Mouse (Mus musculus): ENCODE results near the gene Tmem169. TPM values are rescaled to one million over a fixed set of nuclear protein-coding genes. Genes with fewer than 3 reads are reported as not detected.
A peak's percentile ranks its signal among the peaks of the same experiment; 100 is the strongest.

Gene Tmem169
- polyA plus RNA-seq, 1 experiment from 2014 or later, result 3.5 TPM

DNA sequence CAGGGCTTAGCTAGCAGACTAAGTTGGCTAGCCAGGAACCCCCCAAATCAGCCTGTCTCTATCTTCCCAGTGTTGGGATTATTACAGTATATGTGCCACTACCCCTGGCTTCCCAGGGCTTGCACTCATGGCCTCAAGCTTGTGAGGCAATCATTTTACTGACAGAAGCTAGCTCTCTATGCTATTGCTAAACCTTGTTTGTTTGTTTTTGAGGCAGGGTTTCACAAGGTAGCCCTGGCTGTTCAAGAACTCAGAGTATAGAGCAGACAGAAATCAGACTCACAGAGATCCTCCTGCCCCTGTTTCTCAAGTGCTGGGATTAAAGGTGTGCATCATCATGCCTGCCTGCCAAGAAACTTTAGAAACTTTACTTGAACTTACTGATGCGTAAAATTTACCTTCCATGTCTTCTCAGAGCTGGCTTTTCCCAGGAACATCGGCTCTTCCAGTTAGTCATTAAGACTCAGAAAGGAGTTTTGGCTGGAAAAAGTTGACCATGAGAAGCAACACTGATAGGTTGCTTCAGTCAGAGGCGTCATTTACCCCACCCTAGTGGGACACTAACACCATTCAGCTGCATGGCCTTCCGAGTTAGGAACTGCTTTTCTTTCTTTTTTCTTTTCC lies 4.5 kb downstream of the Tmem169 start:
- H3K4me1 ChIP-seq, result peaks cover 4% of the 10 kb centered on the region; the same call in 1 of the 2 replicates
- WGBS, result 86% methylated on average over 4 of the region's 4 CpGs

DNA sequence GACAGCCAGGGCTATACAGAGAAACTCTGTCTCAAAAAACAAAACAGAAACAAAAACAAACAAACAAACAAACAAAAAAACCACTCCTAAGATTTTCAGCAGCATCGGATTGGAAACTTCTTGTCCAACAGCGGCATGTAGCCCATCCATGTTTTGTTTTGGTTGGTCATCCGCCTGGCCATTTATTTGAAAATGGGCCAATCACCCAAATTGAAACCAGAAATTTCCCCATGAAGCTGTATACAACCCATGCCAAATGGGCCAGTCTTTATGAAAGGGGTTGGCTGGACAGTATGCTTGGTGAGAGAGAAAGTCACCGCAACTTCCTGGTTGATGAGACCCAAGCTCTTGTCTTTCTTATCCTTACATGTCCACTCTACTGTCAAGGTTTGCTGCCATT lies 6.7 kb downstream of the Tmem169 start:
- no peak overlapping the region for H3K9ac ChIP-seq
- no peaks in the 10 kb centered on the region for H3K4me1 ChIP-seq
- no peaks in the 10 kb centered on the region for H3K36me3 ChIP-seq
- H3K27me3 ChIP-seq, result no peaks in the 10 kb centered on the region
- WGBS, result 91% methylated on average over 4 of the region's 4 CpGs
- H3K27ac ChIP-seq, result no peak overlapping the region
- H3K4me3 ChIP-seq, result no peak overlapping the region
- H3K9me3 ChIP-seq, result no peaks in the 10 kb centered on the region
- no peak overlapping the region for H3K4me2 ChIP-seq
- no peak for ATAC-seq (ENCODE audit: insufficient number of reproducible peaks, low FRiP score, low TSS enrichment, low read depth)

More for the DNA sequence above, 4.5 kb downstream of the Tmem169 start:
- no peaks in the 10 kb centered on the region for H3K27me3 ChIP-seq
- H3K9me3 ChIP-seq, result no peaks in the 10 kb centered on the region
- H3K9ac ChIP-seq, result no peak overlapping the region
- no peak for ATAC-seq (ENCODE audit: insufficient number of reproducible peaks, low FRiP score, low TSS enrichment, low read depth)
- H3K4me2 ChIP-seq, result no peak overlapping the region
- H3K4me3 ChIP-seq, result no peak overlapping the region
- no peak overlapping the region for H3K27ac ChIP-seq
- no peaks in the 10 kb centered on the region for H3K36me3 ChIP-seq

DNA sequence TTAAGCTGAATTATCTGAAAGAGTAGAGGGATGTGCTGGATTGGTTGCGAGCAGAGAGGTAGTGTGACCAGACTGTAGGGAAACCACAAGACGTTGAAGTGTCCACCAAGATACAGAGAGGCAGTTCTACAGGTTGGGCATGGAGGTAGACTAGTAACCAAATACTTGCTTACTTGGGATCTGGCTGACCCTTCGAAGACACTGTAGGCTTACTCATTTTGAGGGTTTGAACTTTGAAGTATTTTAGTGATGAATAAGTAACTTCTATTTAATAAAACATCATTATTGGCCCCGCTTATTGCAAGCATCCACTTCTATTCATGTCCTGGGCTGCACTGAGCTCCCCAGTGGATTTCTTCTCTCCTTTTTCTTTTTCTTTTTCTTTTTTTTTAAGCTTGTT lies 7.3 kb downstream of the Tmem169 start:
- Histone ChIP-seq H3K36me3 (no peaks in the 10 kb centered on the region), H3K27me3 (no peaks in the 10 kb centered on the region), H3K4me1 (no peaks in the 10 kb centered on the region), H3K27ac (no peak overlapping the region), H3K9ac (no peak overlapping the region), H3K9me3 (no peaks in the 10 kb centered on the region), H3K4me2 (no peak overlapping the region), H3K4me3 (no peak overlapping the region)
- ATAC-seq (ENCODE audit: insufficient number of reproducible peaks, low FRiP score, low TSS enrichment, low read depth), result no peak
- WGBS, result 91% methylated on average over 4 of the region's 4 CpGs

DNA sequence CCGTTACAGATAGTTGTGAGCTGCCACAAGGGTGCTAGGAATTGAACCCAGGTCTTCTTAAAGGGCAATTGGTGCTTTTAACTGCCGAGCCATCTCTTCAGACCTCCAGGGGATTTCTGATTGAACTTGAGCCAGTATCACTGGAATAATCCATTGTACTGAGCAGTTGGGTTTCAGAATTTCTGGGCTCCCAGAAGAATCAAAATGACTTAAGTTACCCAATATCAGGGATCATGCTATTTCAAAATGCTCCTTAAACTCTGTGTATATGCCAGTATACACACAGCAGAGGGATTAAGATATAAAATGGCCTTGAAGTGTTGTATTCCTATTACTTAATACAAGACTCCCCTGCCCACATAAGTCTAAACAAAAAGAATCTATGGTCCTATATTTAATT lies 7.8 kb downstream of the Tmem169 start:
- H3K4me2 ChIP-seq, result no peak overlapping the region
- H3K4me3 ChIP-seq, result no peak overlapping the region
- no peak overlapping the region for H3K27ac ChIP-seq
- ATAC-seq (ENCODE audit: insufficient number of reproducible peaks, low FRiP score, low TSS enrichment, low read depth), result no peak
- no peaks in the 10 kb centered on the region for H3K4me1 ChIP-seq
- 84% methylated on average over 2 of the region's 2 CpGs for WGBS
- H3K36me3 ChIP-seq, result no peaks in the 10 kb centered on the region
- H3K9me3 ChIP-seq, result no peaks in the 10 kb centered on the region
- no peaks in the 10 kb centered on the region for H3K27me3 ChIP-seq
- no peak overlapping the region for H3K9ac ChIP-seq

DNA sequence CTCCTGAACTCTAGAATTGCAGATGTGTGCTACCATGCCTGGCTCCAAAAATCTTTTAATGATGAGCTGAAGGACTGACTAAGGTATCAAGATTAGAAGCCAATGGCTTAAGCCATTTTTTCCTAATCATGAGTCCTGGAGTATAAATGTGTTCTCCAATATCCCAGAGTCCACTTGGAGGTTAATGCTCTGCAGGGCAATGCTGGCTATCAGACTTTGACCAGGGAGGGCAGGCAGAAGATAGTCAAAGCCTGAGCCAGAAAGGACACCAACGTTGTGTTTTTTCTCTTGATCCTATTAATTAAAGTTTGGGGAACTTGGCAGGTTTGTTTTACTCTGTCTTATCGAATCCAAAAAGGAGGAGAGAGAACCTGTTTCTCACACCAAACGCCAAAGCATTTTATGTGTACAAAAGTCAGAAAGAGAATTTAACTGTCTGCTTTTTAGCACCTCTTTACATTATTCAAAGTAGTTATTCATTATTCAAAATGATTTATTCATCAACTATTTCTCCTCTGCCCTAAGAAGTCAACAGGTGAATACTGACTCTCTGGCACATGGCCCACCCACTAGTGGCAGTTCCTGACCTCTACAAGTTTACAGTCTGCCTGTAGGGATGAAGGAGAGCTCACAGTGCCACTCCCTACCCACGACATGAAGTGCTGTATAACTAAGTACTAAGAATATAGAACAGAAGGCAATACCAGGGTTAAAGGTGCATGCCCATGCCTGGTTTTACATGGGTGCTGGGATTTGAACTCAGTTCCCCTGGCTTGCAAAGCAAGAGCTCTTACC lies 9.9 kb downstream of the Tmem169 start:
- WGBS, result 65% methylated on average over 4 of the region's 4 CpGs
- no peak for ATAC-seq (ENCODE audit: insufficient number of reproducible peaks, low FRiP score, low TSS enrichment, low read depth)
- Histone ChIP-seq H3K9ac (no peak overlapping the region), H3K4me1 (no peaks in the 10 kb centered on the region), H3K27me3 (no peaks in the 10 kb centered on the region), H3K4me2 (no peak overlapping the region), H3K27ac (no peak overlapping the region), H3K9me3 (no peaks in the 10 kb centered on the region), H3K36me3 (no peaks in the 10 kb centered on the region), H3K4me3 (no peak overlapping the region)

DNA sequence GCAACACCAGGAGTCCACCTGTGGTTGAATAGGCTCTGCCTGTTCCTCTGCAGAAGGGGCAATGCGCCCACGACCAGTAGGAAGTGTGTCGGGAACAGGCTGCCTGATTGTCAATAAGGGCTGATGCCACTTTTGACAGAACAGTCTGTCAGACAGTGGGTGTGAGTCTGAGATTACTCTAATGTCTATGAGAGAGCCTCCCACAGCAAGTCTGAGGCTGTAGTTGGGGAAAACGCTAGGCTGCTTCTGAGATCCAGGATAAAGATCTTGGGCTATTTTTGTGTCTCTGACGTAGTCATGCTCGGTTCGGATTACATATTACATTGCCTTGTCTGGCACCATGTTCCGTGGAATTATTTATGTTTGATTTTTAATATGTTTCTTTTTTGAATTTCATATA lies 11.6 kb downstream of the Tmem169 start:
- Histone ChIP-seq H3K4me1 (no peaks in the 10 kb centered on the region), H3K9me3 (no peaks in the 10 kb centered on the region), H3K4me3 (no peak overlapping the region), H3K27ac (no peak overlapping the region), H3K36me3 (no peaks in the 10 kb centered on the region), H3K27me3 (no peaks in the 10 kb centered on the region), H3K4me2 (no peak overlapping the region), H3K9ac (no peak overlapping the region)
- no peak for ATAC-seq (ENCODE audit: insufficient number of reproducible peaks, low FRiP score, low TSS enrichment, low read depth)
- 75% methylated on average over 8 of the region's 8 CpGs for WGBS

DNA sequence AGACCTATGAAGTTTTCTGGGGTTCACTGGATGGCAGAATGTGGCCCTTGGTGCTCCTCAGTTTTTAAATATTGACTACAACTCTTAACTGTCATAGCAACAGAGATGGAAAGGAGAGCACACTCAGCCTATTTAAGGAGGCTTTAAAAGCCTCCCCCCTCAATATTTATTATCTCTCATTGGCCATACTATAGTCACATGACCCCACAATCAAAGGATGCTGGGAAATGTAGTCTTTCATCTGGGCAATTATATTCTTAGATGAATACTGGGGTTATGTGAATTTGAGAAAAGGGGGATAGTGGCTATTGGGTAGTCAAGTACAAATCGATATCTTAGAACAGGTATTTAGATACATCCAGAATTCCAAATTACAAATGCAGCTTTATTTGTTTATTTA lies 17.7 kb downstream of the Tmem169 start:
- Histone ChIP-seq H3K4me3 (no peak overlapping the region), H3K27ac (no peak overlapping the region), H3K36me3 (no peaks in the 10 kb centered on the region), H3K4me2 (no peak overlapping the region), H3K27me3 (no peaks in the 10 kb centered on the region), H3K9me3 (no peaks in the 10 kb centered on the region), H3K9ac (no peak overlapping the region), H3K4me1 (no peaks in the 10 kb centered on the region)
- ATAC-seq (ENCODE audit: insufficient number of reproducible peaks, low FRiP score, low TSS enrichment, low read depth), result no peak
- WGBS, result 91% methylated on average over 1 of the region's 1 CpGs

DNA sequence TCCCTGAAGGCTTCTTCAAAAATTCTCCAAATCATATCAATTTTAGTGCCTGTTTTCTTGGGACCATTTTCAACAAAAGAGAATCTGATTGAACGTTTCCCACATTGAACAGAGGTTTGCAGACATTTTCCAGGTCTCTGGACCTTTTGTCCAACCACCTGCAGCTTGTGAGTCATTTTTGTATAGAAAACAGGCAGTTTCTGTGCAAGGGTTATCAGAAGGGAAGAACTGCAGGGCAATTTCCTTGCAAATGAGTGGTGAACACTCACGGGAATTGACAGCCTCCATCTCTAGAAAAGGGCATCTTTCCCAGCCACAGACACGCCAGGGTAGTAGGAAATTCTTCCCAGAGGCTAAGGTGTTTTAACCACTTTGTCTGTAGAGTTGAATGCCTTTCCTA lies 22.1 kb downstream of the Tmem169 start:
- Histone ChIP-seq H3K9me3 (no peaks in the 10 kb centered on the region), H3K27me3 (no peaks in the 10 kb centered on the region), H3K36me3 (no peaks in the 10 kb centered on the region), H3K27ac (no peak overlapping the region), H3K4me2 (peak overlapping the region; percentile 49; the same call in 1 of the 2 replicates), H3K4me1 (peaks cover 4% of the 10 kb centered on the region; the same call in 1 of the 2 replicates), H3K9ac (no peak overlapping the region), H3K4me3 (peak overlapping the region; percentile 61; the same call in 1 of the 2 replicates)
- no peak for ATAC-seq (ENCODE audit: insufficient number of reproducible peaks, low FRiP score, low TSS enrichment, low read depth)
- 54% methylated on average over 3 of the region's 3 CpGs for WGBS

DNA sequence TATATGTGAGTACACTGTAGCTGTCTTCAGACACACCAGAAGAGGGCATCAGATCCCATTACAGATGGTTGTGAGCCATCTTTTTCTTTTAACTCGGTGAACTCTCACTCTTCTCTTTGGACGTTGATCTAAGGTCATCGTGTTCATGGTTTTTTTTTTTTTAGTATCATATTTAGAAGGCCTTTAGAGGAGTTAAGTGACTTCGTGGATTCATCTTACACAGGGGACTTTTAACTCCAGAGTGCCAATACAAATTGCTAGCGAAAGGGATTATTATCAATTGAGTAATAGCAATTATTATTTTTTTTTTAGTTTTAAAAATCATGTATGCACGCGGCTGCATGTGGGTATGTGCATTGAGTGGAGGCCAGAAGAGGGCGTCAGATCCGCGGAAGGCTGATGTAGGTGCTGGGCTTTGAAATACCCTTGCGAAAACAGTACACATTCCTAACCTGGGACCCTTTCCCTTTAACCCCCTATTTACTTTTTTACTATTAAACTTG lies 22.6 kb downstream of the Tmem169 start:
- H3K4me2 ChIP-seq, result peak overlapping the region; percentile 49
- peaks cover 4% of the 10 kb centered on the region; the same call in 1 of the 2 replicates for H3K4me1 ChIP-seq
- H3K4me3 ChIP-seq, result peak overlapping the region; percentile 61
- peaks cover 5% of the 10 kb centered on the region; the same call in 1 of the 2 replicates for H3K36me3 ChIP-seq
- peak overlapping the region; percentile 86 for H3K27ac ChIP-seq
- H3K27me3 ChIP-seq, result no peaks in the 10 kb centered on the region
- peak; percentile 83 for ATAC-seq (ENCODE audit: insufficient number of reproducible peaks, low FRiP score, low TSS enrichment, low read depth)
- 1% methylated on average over 11 of the region's 11 CpGs for WGBS
- peak overlapping the region; percentile 51; the same call in 1 of the 2 replicates for H3K9ac ChIP-seq
- no peaks in the 10 kb centered on the region for H3K9me3 ChIP-seq

DNA sequence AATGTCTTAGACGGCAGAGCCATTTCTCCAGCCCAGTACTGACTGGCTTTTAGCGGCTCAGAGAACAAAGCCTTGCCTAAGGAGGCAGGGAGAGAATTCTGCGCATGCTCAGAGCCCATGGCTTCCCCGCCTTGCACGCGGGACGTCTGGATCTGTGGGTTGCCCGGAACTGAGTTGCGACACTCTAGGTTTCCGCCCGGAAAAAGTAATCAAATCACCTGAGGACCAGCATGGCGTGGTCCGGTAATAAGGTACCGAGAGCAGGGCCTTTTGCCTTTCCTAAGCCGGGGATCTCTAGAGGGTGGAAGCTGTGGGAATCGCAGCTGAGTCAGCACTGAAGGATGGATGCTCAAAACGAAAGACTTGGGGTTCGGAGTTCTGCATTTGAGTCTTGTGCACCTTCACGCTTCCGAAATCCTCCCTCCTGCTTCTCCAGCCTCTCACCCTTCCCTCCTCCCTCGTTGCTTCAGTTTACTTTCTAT lies 23.2 kb downstream of the Tmem169 start, which contains the start of gene Xrcc5:
Xrcc5 (plus strand) TSS at position 105 of the 482 bp plus-strand sequence.
- under 1% methylated on average over 21 of the region's 21 CpGs for WGBS
- Histone ChIP-seq H3K27ac (peak within 1 kb of the TSS; percentile 86), H3K4me1 (peaks cover 4% of the 10 kb centered on the region; the same call in 1 of the 2 replicates), H3K4me3 (peak within 1 kb of the TSS; percentile 61), H3K27me3 (no peaks in the 10 kb centered on the region), H3K9me3 (no peaks in the 10 kb centered on the region), H3K9ac (peak within 1 kb of the TSS; percentile 51), H3K36me3 (peaks cover 11% of the 10 kb centered on the region), H3K4me2 (peak within 1 kb of the TSS; percentile 49)
- peak; percentile 92 for ATAC-seq (ENCODE audit: insufficient number of reproducible peaks, low FRiP score, low TSS enrichment, low read depth)

DNA sequence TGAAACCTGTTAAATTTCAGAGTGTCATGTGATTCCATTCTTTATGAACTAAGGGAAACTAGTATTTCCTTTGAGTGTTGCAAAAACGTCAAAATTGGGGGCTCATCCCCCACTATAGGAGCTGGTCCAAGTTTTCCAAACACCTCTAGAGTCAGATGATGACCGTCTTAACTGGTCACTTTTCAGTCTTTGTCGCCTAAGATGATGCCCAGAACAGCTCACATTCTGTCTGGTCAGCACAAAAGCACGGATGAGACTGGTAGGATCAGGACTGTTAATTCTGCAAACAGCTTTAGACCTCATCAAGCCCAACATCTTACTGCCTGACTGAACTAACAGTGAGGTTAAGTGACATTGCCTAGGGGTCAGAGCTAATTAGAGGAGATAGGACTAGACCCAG lies 24.8 kb downstream of the Tmem169 start:
- ATAC-seq (ENCODE audit: insufficient number of reproducible peaks, low FRiP score, low TSS enrichment, low read depth), result no peak
- Histone ChIP-seq H3K4me2 (no peak overlapping the region), H3K9me3 (no peaks in the 10 kb centered on the region), H3K4me1 (peaks cover 4% of the 10 kb centered on the region; the same call in 1 of the 2 replicates), H3K9ac (no peak overlapping the region), H3K36me3 (peaks cover 18% of the 10 kb centered on the region), H3K27me3 (no peaks in the 10 kb centered on the region), H3K4me3 (no peak overlapping the region), H3K27ac (no peak overlapping the region)
- 62% methylated on average over 4 of the region's 4 CpGs for WGBS
